Mouse (Mus musculus) C2C12 (cell line): Measurements from ENCODE around the gene Madd.

Experiments
- CTCF ChIP-seq: IDR thresholded peaks from one replicate; pipeline ENCODE4 v1.5.1; 2011; ENCODE audit not compliant: control insufficient read depth, insufficient read depth, insufficient read length
- FOSL1 ChIP-seq: IDR thresholded peaks from one replicate; pipeline ENCODE4 v1.8.0; 2011; ENCODE audit warnings: mild to moderate bottlenecking, low read length; ENCODE audit not compliant: poor library complexity, insufficient read depth, severe bottlenecking
- MAX ChIP-seq: IDR thresholded peaks from one replicate; pipeline ENCODE4 v1.6.1; 2011; ENCODE audit warnings: mild to moderate bottlenecking, control low read depth
- MYOD1 ChIP-seq: IDR thresholded peaks from one replicate; pipeline ENCODE4 v1.6.1; 2011; ENCODE audit warnings: low read depth; ENCODE audit not compliant: control insufficient read depth, insufficient read length
- USF1 ChIP-seq: IDR thresholded peaks from one replicate; pipeline ENCODE4 v1.6.1; 2011; ENCODE audit warnings: low read depth, mild to moderate bottlenecking, control low read depth, moderate library complexity

GRCm38 (mm10) chr2:91131251-91131650 is 52.4 kb downstream of the Madd start:
- TF ChIP-seq CTCF (no peak), FOSL1 (no peak), MYOD1 (no peak), MAX (no peak), USF1 (no peak)
